Mouse (Mus musculus): ENCODE measurements around the gene Trappc2l.

Trappc2l gene

DNA sequence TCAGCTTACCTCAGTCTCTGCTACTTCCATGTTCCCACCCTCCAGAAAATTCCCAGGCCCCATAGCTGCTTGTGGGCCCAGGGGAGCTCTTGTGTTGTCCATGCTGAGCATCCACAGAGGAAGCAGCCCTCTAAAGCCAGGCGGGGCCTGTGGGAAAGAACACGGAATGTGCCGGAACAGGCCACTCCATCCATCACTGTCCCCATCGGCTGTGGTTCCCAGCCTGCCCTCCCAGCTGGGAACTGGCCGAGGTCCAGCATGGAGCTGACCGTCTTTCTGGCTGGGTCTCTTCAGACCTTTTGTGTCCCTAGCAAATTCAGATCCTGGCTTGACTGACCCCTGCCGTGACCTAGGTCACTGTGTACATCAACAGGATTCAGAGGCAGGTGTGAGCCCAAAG, 43.3 kb downstream of the Trappc2l start:
- POLR2A ChIA-PET, result no interaction called here
- CTCF ChIA-PET, result no interaction called here

DNA sequence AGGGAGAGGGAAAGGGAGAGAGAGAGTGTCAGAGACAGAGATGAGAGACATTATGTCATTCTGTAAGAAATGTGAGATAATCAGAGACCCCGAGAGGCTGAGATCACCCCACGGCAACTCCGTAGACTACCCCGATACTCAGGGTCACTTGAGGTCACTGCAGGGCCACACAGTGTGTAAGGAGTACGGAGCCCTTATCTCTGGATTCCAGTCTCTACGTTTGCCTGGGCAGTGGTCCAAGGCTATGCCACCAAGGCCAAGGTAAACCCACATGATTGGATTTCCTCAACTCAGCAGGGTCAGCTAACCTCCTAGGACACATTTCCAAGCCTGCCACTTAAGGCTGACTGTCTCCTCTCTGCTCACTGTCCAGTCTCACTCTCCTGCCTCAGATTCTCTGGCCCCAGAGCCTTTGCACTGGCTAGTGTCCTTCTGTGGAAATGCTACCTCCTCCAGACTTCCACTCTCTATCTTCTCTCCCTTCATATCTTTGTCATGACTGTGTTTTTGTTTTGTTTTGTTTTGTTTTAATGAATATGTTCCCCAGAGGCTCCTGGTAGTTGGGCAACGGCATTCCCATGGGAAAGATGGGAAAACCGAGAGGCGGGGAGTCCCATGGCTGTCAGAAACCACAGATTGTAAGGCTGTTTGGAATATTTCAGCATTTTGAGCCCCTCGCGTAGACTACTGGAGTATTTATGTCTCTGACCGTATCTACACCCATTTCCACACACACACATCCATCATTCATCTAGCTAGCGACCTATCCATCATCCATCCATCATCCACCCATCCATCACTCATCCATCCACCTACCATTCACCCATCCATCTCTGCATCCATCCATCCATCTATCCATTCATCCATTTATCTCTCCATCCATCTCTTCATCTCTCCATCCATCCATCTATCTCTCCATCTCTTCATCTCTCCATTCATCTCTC, 44.9 kb downstream of the Trappc2l start:
- CTCF ChIA-PET, result no interaction called here
- POLR2A ChIA-PET, result no interaction called here

- POLR2A ChIA-PET, result interaction anchor here in 2 of 4 experiments (0.6 to 2.2 kb wide), 5 partner anchors 18 to 156 kb away, joined by 3 to 4 read pairs (median 3); partner anchors contain the start of gene Cdt1 (in 1 of the 2)
- CTCF ChIA-PET, result interaction anchor here in 2 of 4 experiments (0.6 to 2.3 kb wide), 4 partner anchors 10 to 40 kb away, joined by 3 to 12 read pairs (median 8); no protein-coding TSS in a partner anchor
Measured at GRCm38 (mm10) chr8:122658149-122658806, 46.8 kb downstream of the Trappc2l start.

DNA sequence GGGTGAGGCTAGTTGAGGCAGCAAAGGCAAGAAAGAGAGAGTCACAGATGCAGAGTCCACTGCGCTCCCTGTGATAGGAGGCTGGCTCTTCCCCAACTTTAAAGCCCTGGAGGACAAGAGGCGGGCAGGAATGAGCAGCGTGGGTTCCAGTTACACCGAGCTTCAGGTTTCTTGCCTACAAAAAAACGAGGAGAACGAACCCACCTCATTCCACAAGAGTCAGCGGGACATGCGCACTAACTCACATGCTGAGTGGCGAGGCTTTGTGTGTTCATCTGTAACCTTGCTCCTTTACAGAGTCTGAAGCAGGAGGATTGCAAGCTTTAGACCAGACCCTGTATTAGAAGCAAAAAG, 47.3 kb downstream of the Trappc2l start:
- CTCF ChIA-PET, result interaction anchor here (0.6 to 2.3 kb wide), 10 partner anchors 10 to 860 kb away, joined by 3 to 12 read pairs (median 6); partner anchors contain the start of gene Gas8 (in 1 of the 4)
- POLR2A ChIA-PET, result interaction anchor here in 3 of 4 experiments (0.5 to 2.2 kb wide), 5 partner anchors 19 to 156 kb away, joined by 3 to 4 read pairs (median 4); partner anchors contain the start of gene Cdt1 (in 1 of the 3)

- ChIA-PET POLR2A (interaction anchor here in 3 of 4 experiments (0.6 to 2.2 kb wide), 7 partner anchors 20 to 461 kb away, joined by 3 to 4 read pairs (median 3); no protein-coding TSS in a partner anchor), CTCF (interaction anchor here (0.5 to 2.3 kb wide), 65 partner anchors 8 to 1730 kb away, joined by 3 to 14 read pairs (median 4); partner anchors contain the start of genes Galns (in 1 of the 4) and Pabpn1l (in 1 of the 4))
Measured at GRCm38 (mm10) chr8:122660022-122660421, 48.6 kb downstream of the Trappc2l start.

DNA sequence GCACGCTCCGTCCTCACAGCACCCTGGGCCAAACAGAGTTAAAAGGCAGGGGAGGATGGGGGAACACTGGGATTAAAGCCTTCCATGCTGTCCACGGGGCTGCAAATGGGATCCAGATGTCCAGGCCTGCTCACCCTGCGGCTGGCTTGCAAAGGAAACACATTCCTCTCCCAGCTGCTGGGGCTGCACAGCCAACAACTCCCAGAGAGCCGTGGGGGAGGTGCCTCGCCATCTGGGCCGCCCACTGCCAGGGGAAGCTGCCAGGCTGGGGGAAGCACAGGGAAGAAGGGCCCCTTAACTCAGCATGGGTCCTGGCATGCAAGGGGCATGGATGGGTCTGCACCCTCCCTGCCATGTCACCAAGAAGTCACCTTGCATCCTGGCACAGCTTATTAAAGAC, 49.7 kb downstream of the Trappc2l start:
- CTCF ChIA-PET, result interaction anchor here in 3 of 4 experiments (0.6 to 1.8 kb wide), 5 partner anchors 10 to 170 kb away, joined by 3 to 7 read pairs (median 3); no protein-coding TSS in a partner anchor
- POLR2A ChIA-PET, result no interaction called here

DNA sequence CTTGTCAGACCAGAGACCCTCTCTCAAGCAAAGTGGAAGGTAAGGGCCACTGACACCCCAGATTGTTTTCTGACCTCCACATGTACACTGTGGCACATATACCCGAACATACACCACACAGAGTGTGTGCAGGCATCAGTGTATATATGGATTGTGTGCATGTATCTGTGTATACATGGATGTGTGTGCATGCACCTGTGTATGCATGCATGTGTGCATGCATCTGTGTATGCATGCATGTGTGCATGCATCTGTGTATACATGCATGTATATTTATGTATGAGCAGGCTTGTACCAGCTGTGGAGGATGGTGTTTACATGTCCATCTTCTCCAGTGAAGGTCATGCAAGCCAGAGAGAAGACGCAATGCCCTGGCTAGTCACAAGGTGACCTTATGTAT, 50.5 kb downstream of the Trappc2l start:
- POLR2A ChIA-PET, result interaction anchor here in 1 of 4 experiments (0.6 kb wide), 1 partner anchor 106 kb away, joined by 3 read pairs; no protein-coding TSS in a partner anchor
- CTCF ChIA-PET, result interaction anchor here in 1 of 4 experiments (1.0 kb wide), 1 partner anchor 9 kb away, joined by 3 read pairs; no protein-coding TSS in a partner anchor

DNA sequence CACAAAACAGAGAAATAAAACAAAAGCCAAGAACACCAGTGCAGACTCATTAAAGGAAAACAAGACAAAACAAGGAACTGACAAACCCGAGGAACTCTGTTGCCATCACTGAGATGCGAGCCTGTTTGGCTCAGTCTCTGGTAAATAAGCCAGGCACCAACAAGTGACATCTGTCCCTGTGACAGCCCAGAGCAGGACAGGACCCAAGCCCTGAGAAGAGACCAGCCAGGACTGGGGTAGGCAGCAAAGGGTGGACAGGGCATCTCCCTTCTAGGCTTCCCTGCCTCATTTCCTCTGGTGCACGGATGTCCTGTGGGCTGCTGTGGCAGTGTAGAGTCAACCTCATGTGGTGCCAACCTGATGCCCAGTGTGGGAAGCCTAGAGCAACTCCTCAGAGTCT, 51.7 kb downstream of the Trappc2l start:
- ChIA-PET CTCF (no interaction called here), POLR2A (no interaction called here)

GRCm38 (mm10) chr8:122663670-122664069, 52.2 kb downstream of the Trappc2l start:
- POLR2A ChIA-PET, result interaction anchor here in 1 of 4 experiments (0.7 kb wide), 1 partner anchor 31 kb away, joined by 3 read pairs; no protein-coding TSS in a partner anchor
- CTCF ChIA-PET, result no interaction called here

DNA sequence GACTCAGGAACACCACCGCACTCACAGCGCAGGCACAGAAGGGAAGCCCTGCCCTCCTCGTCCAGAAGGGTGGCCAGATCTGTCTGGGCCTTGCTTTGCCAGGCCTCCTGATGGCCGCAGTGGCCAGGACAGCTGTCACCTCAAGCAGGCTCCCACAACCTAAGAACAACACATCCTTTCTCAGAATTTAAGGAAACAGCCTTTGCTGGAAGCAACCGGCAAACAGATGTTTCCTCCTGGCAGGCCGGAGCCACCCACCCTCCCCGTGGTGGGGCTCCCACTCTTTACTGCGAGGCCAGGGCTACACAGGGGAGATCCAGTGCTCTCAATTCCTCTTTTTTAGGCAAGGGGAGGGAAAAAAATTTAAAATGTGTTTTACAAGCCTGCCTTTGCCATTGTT, 53.8 kb downstream of the Trappc2l start:
- POLR2A ChIA-PET, result no interaction called here
- CTCF ChIA-PET, result no interaction called here

DNA sequence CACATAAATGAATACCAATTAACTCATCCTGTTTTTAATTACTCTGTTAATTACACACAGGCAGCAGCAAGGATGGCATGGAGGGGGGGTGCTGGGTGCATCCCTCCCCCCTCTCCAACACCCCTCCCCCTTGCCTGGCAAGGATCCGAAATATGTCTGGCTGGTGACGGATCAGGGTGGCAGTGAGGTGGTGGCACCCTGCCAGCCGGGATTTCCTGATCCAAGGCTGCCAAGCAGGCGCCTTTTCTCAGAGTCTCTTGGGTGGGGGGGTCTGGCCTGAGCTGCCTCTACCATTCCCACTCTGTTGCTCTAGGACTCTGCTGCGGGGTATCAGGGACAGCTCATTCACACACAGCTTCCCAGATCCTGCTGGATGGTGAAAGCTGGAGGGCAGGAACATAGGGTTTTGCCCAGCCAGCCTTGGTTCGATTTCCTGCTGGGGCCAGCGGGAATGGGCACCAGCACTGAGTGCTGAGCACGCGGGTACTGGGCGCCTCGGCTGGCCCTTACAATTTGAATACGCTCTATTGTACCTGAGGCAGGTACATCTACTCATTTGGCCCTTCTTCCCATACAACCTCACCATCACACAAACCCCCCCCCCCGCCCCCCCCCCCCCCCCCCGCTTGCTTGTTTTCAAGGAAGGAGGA, 54.4 kb downstream of the Trappc2l start:
- CTCF ChIA-PET, result interaction anchor here in 1 of 4 experiments (0.6 kb wide), 1 partner anchor 32 kb away, joined by 3 read pairs; no protein-coding TSS in a partner anchor
- POLR2A ChIA-PET, result interaction anchor here in 1 of 4 experiments (0.7 kb wide), 1 partner anchor 23 kb away, joined by 5 read pairs; no protein-coding TSS in a partner anchor

All from embryonic stem cell, embryonic (primary cell).